Mouse (Mus musculus) urinary bladder, postnatal 10 days (tissue): ENCODE measurements around the gene Fzd5.

ENCODE experiments used
- DNase-seq: peaks from one replicate; pipeline ENCODE4 v3.0.0; 2022; ENCODE audit warnings: low spot score

Fzd5 gene

DNA sequence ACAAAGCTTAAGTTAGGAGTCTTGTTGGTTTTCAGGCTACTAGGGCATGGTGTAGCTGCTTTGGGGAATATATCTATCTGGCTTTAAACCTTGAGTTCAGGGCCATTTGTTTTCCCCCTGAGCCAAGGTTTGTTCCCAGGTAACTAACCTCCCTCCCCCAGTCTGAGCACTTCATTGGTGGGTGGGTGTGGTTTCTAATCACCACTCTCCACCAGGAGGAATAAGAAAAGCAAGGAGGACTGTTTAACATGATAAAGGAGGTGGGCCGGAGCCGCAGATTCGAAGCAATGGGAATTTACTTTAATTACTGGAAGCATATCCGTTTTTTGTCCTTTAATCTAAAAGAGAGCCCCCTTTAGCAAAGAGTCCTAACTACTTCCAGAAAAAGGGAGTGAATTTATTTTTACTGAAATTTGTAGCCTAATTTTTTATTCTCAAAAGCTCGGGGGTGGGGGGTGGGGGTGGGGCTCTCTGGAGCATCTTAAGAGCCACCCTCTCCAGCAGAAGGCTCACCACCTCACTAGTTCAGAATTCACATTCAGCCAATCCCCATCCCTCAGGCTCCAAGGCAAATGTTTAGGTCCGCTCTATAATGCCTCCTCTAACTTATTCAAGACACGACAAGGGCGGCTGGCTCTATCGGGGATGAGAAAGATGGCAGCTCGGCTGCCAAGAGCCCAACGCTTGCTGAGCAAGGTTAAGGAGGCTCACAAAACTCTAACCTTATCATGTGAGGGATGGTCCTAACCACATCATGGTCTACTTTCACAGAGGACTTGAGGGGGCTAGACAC lies 3.9 kb downstream of the Fzd5 start:
- DNase-seq: no peak

DNA sequence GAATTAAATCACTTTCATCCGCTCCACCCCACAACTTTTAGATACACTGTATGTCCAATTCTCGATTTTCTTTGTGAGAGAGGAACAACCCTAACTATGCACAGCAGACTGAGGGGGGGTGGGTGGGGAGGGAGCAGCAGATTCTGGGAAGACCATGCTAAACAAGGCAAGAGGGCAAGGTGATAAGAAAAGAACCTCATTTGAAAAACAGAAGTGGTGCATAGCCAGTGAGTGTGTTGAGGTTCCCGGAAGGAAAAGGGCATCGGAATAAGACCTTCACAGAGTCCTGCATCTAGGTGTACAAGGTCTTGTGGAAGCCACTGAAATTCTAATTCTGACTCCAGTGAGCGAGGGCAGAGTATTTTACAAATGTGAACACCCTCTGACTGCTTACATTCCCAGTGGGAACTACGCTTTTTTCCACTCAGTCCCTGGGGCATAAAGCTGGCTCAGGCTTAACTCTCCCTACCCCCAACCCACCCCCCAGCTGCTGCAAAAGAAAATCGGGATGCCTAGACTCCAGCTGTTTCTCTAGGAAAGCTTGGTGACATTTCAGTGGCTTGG lies 4.8 kb downstream of the Fzd5 start:
- no peak for DNase-seq

DNA sequence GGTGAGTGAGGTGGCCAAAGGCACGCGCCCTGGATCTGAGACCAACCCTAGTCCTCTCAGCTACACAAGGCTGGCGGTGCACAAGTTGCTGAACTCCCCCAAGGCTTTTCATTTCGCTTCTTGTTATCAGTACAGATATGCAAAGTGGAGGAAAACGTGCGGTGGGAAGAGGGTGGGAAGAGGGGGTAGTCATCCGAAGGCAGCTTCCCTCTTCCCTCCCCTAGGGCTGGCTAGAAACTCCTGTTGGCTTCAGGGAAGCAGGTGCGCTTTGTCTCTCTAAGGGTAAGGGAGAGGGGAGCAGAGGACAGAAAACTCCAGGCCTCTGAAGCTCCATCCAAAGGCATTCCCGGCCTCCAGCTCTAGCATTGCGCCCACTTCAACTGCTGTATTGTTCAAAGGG lies 5.4 kb downstream of the Fzd5 start:
- DNase-seq: no peak

DNA sequence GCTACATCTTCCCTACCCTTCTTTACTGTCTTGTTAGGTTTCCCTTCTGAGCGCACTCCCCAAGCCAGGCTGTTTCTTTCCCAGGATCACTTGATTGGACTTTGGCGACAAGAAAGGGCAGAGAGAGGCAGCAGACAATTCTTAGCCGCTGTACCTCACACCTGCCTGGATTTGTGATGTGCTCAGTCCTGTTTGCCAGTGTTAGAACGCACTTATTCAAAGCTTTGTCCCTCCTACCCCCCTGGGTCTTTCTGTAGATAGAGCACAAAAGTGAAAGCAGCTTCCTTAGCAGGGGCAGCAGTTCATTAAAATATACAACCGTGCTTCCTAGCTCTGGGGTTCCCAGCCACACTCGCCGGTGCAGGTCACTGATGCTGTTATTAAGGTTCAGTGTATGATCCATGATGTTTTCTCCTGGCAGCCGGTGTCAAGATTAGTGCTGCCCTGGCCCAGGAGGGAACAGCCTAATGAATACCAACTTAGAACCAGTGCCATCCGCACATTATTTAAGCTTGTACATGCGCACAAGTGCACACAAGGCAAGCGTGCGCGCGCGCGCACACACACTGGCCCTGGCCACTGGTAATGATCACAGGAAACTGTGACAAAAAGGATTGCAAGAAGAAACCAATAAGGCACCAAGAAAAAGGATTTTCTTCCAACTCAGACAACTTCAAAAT lies 6.1 kb downstream of the Fzd5 start:
- no peak for DNase-seq

DNA sequence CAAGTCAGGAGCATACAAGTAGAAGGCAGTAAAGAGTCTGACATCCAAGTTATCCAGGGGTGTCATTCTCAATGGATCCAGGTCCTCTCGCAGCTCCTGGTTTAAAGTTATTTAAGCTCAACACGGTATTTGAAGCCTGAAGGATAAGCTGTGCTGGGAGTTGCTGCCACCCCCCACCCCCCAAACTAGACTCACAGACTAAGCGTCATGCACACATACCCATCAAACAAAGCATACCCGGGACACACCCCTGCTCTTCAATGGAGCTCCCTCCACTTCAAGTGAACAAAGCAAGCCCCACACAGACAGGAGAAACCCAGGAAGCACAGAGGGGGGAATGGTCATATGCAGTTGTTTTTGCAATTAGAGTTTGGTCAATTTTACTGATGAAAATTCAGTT lies 7.5 kb downstream of the Fzd5 start:
- DNase-seq: no peak

DNA sequence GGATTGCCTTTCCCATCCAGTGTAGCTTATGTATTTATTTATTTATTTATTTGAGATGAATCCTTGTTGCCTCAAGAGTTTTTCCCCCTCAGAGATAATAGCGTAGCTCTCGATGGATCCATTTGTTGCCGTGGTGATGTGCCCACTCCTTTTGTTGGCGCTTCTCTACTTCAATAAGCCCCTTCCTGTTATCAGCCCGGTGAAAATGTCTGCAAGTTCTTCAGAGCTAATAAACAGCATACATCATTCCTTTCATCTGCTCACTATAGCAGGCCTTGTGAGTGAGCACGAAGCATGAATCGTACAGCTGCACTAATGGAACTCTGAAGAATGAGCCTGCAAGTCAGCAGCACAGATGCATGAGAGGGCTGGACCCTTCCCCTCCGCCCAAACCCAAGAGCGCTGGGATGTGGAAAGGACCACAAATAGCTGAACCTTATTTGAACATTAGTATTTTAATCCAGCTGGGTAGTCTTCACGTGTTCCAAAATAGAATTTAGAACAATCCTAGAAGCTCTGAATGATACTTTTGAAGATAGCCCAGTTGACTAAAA lies 16.4 kb downstream of the Fzd5 start:
- no peak for DNase-seq

DNA sequence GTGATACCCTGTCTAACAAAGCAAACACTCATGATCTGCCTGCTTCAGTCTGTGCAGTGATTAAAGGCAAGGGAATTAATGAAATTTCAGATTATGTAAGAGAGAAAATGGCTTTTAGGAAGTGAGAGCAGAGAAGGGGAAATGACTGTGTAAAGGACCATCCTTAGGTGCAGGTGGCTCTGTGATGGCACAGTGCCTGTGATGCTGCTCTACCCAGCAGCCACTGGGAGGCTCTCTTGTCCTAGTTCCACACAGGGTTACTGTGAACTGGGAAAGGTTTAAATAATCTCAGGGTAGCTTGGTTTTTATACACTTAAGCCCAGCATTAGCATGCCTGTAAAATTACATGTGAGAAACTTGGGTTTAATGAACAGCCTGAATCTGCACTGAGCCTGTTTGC lies 20.0 kb downstream of the Fzd5 start:
- no peak for DNase-seq

DNA sequence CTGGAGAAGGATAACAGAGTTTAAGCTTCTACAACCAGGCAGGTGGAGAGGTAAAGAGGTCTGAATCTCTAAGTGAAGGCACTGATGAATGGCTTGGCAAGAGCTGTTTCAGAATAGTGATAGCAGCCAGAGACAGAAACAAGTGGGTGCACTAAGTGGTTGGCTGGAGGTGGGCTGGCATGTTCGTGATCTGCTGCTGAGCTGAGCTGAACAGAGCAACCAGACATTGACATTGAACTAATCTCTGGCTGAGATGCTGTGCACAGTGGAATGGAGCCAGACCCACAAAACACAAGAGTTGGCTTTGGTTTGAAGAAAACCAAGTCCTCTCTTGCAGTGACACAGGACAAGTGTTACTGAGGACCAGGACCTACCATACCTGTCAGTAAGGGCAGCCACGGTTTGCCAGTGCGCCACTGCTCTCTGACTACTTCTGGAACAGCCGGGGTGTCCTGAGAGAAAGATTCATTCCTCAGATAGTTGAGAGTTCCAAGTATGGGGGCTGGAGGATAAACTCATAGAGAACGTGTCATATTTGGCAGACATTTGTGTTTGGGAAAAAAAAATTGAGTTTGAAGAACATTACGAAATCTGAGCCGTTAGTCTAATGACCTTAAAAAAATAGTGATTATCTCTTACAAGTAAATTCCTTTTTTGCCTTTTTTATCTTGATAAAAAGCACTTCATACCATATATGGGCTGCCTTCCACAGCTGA lies 20.8 kb downstream of the Fzd5 start:
- DNase-seq: no peak

DNA sequence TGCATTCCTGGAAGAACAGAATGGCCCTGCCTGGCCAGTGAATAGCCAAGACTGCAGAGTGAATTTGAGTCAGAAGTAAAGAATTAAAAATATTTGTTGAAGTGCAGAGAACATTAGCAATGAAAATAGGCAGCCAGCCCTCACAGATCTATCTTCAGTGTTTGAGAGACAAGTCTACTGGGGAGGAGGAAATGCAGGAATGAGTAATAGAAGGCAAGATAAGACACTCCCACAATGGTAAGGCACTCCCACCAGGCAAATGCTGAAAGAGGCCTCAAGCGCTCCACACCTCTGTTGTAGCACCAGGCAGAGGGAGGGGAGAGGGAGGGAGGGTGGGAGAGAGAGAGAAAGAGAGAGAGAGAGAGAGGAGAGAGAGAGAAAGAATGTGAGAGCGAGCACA lies 22.1 kb downstream of the Fzd5 start:
- DNase-seq: no peak

DNA sequence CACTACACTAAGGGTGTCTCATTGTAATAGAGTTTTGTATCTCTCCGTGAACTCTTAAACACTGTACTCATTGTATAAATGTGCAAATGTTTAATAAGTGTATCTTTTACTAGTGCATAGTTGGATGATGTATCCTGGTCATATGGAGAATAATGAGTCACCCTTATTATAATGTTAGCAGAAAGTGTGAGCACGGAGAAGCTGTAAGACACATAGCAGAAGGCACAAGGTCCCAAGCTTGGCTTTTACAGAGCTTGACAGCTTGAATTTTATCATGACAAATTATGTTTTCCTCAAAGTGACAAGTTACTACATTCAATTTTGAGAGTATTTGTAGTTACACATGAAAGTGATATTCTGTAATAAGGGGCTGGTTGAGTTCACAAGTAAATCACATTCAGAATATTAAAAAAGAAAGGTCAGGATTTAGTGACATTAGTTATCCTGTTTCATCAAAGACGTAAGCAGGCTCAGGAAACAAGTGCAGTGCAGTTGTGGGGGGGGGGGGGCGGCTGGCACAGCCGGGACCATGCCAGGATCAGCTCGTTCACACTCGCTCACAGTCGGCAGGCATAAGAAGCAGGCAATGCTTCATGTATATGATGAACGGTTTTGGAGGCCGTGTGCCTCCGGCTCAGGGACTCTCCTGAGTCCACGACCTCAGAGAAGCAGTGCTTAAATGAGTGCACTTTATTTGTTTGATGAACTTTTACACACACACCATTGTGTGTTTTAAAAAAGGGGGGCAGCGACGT lies 25.4 kb downstream of the Fzd5 start:
- no peak for DNase-seq

DNA sequence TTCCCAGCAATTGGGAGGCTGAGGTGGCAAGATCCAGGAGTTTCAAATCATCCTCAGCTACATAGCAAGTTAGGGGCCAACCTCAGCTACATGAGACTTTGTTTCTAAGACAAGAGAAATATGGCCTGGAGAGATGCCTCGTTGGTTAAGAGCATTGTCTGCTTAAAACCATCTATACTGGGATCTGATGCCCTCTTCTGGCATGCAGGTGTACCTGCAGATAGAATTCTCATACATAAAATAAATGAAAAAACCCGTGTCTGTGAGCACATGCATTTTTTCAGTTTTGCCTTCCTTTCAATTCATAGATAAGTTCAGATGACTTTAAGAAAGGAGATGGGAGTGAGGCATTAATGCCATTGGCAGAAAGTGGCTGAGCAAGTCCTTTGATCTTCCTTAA lies 27.7 kb downstream of the Fzd5 start:
- no peak for DNase-seq

DNA sequence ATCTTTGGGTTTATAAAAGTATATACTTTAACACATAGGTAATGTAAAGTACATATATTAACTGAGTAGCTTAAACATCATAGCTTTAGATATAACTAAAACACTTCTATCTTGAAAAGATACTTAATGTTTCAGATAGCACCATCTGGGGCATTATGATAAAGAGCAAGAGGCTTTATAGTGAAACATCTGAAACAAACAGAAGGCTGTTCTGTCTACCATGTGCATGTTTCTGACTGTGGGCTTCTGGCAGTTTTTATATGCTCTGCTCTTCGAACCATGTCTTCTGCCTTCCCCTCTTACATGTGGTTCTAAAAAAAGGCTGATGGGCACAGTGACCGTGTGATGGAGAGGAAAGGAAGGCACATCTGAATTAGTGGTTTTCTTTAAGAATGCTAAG lies 30.9 kb downstream of the Fzd5 start:
- DNase-seq: no peak

DNA sequence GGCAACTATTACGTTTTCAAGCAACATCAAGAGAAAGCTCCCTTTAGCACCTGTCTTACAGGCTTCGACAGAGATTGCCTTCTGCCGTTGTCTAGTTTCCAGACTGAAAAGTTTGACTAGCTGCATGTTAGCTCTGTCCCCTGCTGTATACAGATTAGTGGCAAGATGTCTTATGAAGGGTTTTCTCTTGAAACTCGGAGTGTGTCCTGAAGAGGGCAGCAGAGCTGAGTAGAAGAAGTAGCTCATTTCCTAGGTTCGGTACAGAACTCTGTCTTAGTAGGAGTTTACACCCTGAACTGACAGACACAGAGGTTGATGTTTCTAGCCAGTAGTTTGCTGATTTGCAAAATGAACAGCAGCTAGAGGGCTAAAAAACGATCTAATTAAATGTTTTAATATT lies 32.3 kb downstream of the Fzd5 start:
- DNase-seq: no peak

DNA sequence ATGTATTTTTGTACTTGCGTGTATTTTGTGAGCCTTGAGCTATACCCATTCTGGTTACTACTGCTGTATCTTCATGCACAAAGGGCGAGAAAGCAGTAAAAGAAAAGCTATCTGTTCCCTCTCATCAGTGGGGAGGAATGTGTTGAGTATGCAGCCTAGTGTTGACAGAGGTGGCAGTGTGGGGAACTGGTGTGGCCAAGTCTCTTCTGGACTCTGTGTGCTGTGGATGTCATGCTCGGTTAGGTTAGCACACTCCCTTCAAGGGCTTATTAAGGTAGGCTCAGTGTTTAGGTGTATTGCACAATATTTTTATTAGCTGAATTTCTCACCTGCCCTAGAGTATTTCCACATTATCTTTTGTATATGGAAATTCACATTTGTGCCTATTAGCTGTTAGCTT lies 35.8 kb downstream of the Fzd5 start:
- no peak for DNase-seq

DNA sequence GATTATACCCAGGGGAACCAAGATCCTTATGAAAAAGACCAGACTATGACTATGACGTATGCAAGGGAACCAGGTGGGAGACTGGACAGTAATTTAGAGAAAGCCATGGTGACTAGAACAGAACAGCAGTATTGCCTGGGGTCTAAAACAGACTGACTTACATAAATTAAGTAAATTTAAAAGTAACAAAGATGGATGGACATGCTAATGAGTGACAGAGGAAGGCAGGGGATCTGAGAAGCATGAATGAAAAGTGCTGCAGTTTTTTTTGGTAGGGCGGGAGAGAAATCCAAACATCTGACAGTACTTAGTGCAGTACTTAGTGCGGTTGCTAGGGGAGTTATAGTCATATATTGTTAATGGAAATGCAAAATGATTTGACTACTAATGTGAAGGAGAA lies 42.4 kb downstream of the Fzd5 start:
- DNase-seq: no peak

DNA sequence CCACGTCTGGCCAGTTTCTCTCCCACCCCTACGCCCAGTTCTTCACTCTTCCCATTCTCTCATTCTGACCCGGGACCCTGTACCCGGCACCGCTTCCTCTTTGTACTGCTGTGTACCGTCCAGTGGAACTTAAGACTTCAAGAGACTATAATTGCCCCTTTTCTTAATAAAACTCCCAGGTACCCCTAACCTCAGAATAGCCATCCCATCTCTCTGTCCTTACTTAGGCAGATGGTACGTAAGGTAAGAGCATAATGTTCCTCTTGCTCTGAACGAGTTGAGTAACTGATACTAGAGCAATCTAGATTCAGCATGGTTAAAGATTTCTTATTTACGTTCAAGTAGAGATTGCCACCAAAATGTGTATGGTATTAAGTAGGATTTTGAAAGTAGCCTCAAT lies 46.0 kb downstream of the Fzd5 start:
- no peak for DNase-seq

DNA sequence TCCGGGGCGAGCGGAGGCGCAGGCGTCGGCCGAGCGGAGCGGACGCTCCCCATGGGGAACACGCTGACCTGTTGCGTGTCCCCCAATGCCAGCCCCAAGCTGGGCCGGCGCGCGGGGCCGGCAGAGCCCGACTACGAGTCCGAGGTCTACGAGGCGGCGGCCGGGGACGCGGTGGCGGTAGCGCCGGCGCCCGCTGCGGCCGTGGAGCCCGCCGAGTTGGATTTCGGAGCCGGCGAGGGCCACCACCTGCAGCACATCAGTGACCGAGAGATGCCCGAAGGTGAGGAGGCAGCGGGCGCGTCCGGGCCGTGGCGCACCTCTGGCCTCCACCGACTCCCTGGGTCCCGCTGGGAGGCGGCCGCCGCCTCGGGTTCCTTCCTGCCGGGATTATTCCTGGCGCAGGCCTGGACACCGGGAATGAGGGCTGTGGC lies 46.4 kb downstream of the Fzd5 start:
- peak; percentile 11 for DNase-seq

DNA sequence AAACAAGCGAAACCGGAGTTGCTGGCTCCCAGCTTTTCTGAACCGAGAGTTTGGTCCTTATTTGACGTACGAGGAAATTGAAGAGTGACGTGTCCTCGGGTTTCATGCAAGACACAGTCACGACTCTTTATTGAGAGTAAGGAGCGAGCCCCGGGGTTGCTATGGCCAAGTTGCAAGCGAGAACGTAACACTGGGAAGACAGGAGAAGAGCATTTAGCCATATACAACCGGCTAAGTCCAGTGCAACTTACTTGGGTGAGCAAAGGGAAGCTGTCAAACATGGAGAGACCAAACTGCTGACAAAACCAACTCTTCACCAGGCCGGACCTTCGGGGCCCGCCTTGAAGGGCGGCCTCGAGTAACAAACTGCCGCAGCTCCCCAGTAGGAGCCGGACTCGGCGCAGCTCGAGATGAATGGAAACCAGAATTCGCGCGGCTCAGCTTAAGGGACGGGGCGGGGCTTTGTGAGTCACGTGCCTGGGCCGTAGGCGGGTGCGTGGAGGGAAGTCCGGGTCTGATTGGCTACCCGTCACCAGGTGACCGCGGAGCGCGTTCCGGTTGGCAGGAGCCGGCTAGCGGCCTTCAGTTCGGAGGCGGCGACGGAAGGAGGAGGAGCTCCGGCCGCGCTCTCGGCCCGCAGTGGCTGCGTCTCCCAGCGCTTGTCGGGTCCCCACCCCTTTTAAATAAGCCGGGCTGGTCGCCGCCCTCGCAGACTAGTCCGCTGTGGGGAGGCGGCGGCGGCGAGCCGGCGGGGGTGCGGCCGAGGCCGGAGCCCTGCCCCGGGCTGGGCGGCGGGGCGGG lies 47.1 kb downstream of the Fzd5 start, which contains the start of gene Ccnyl1:
Gene Ccnyl1 (plus strand): TSS at position 243 of the 801 bp plus-strand sequence.
- DNase-seq: peak; percentile 92

DNA sequence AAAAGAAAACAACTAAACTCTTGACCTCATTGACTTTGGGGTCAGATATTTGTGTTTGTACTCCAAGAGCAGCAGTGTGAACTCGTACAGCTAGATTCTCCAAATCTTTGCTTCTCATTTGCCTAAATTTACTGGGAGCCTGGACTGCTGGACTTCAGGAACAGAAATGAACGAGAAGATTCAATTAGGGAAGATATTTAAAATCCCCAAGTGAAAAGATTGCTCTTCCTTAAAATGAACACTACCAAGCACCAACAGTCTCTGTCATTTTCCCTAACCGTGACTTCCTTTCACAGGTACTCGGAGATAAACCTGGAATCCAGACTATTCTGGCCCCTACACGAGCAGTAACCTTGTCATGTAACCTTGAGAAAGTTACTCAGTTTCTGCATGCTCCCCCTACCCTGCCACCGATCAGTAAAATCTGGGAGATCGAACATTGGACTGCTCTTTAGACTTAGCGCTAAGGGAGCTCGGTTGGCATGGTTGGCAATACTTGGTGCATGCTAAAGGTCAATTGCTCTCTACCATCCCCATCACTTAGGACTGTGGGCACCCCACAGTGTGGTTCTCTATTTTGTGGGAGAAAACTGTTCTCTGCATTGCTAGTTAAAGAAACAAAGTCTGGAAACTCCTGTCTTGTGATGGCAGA lies 47.9 kb downstream of the Fzd5 start:
- DNase-seq: no peak

DNA sequence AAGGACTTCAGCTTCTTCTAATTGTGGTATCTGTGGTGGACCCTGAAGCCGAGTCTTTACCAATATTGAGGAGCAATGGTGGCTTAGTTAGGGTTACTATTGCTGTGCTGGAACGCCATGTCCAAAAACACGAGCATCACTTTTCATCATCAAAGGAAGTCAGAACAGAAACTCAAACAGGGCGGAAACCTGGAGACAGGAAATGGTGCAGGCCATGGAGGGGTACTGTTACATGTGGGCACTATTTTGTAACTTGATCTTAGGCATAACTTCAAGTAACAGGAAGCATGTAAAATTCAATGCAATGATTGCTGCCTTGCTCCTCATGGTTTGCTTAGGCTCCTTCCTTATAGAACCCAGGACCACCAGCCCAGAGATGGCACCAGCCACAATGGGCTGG lies 49.5 kb downstream of the Fzd5 start:
- no peak for DNase-seq
